Mouse (Mus musculus) cortical plate, adult 2 months (tissue): ENCODE measurements around the gene Chrna10.

Source experiments
- CTCF ChIP-seq: fragments of 200-500 bp; IDR thresholded peaks from 2 replicates; pipeline ENCODE4 v1.5.1; 2011; ENCODE audit warnings: mild to moderate bottlenecking, control low read depth, low read length; ENCODE audit not compliant: insufficient read depth; ENCODE audit errors: extremely low read depth
- POLR2A ChIP-seq: fragments of 200-500 bp; IDR thresholded peaks from 2 replicates; pipeline ENCODE4 v1.6.1; 2011; ENCODE audit warnings: mild to moderate bottlenecking, low read length, control low read depth; ENCODE audit not compliant: insufficient read depth; ENCODE audit errors: extremely low read depth

- no peak for TF ChIP-seq CTCF
- TF ChIP-seq POLR2A: no peak
These were observed 15.8 kb upstream of the Chrna10 start for GRCm38 (mm10) chr7:102132395-102132794.
